Mouse (Mus musculus) limb, embryonic 13.5 days (tissue): ENCODE results near the gene Ncs1. TPM values are rescaled to one million over a fixed set of nuclear protein-coding genes. Genes with fewer than 3 reads are reported as not detected.

Experiments
- ATAC-seq: fragments of 200-750 bp; cut with Nextera tagmentation; 2 replicates; pipeline ENCODE4 v1.8.0; 2017; ENCODE audit warnings: low read depth, moderate number of reproducible peaks, moderate TSS enrichment; ENCODE audit not compliant: low FRiP score
- H3K27ac ChIP-seq: fragments of 300-500 bp; sonication (generic); 2 replicates; pipeline ENCODE4 v1.5.1; 2015; ENCODE audit warnings: inconsistent platforms, mild to moderate bottlenecking, moderate library complexity
- H3K27me3 ChIP-seq: fragments of 300-500 bp; sonication (generic); 2 replicates; pipeline ENCODE4 v1.6.1; 2015; ENCODE audit warnings: mild to moderate bottlenecking, inconsistent platforms
- H3K36me3 ChIP-seq: fragments of 300-500 bp; sonication (generic); 2 replicates; pipeline ENCODE4 v1.6.1; 2015; ENCODE audit warnings: inconsistent platforms, mild to moderate bottlenecking, moderate library complexity
- H3K4me1 ChIP-seq: fragments of 300-500 bp; sonication (generic); 2 replicates; pipeline ENCODE4 v1.6.1; 2015; ENCODE audit warnings: inconsistent platforms
- H3K4me2 ChIP-seq: fragments of 300-500 bp; sonication (generic); replicated peaks from 2 replicates; pipeline ENCODE4 v1.6.1; 2015; ENCODE audit warnings: inconsistent platforms, mild to moderate bottlenecking, moderate library complexity
- H3K4me3 ChIP-seq: fragments of 300-500 bp; sonication (generic); 2 replicates; pipeline ENCODE4 v1.5.1; 2015; ENCODE audit warnings: moderate library complexity, mild to moderate bottlenecking, inconsistent platforms
- H3K9ac ChIP-seq: fragments of 300-500 bp; sonication (generic); 2 replicates; pipeline ENCODE4 v1.6.1; 2015; ENCODE audit warnings: mild to moderate bottlenecking, inconsistent platforms
- H3K9me3 ChIP-seq: fragments of 300-500 bp; sonication (generic); 2 replicates; pipeline ENCODE4 v1.6.1; 2016; ENCODE audit warnings: inconsistent platforms
- WGBS: fragments of 180-500 bp; shearing (Covaris S2); methylation state at CpG from one replicate; pipeline ENCODE4 v1.1.7; 2015; 5-methylcytosine and 5-hydroxymethylcytosine counted together
- polyA plus RNA-seq: library from polyadenylated mRNA; unstranded; fragments of >200 nt; fragmentation: Nextera tagmentation; extraction: Ambion mirVana; gene quantifications from 2 replicates; pipeline ENCODE4 v1.2.1, GENCODE M21; 2015

Ncs1 gene
- 46.4 and 49.6 TPM in 2 replicates for polyA plus RNA-seq

GRCm38 (mm10) chr2:31245491-31246141 lies at the start of gene Ncs1:
Gene Ncs1, plus strand, starts transcription at chr2:31245823.
- under 1% methylated on average over 50 of the region's 89 CpGs for WGBS
- Histone ChIP-seq H3K4me1 (peaks cover 40% of the 10 kb centered on the region), H3K9ac (peak within 1 kb of the TSS; percentile 93)

GRCm38 (mm10) chr2:31198621-31199020 lies 47.0 kb upstream of the Ncs1 start:
- Histone ChIP-seq H3K27ac (no peak overlapping the region), H3K4me1 (peaks cover 9% of the 10 kb centered on the region; the same call in 1 of the 2 replicates), H3K36me3 (peaks cover 70% of the 10 kb centered on the region)

More at GRCm38 (mm10) chr2:31245491-31246141, at the start of gene Ncs1:
- peaks cover 14% of the 10 kb centered on the region; the same call in 1 of the 2 replicates for H3K27me3 ChIP-seq
- peaks cover 12% of the 10 kb centered on the region; the same call in 1 of the 2 replicates for H3K36me3 ChIP-seq
- H3K27ac ChIP-seq: peak within 1 kb of the TSS; percentile 72; the same call in 1 of the 2 replicates
- no peaks in the 10 kb centered on the region for H3K9me3 ChIP-seq
- peak within 1 kb of the TSS; percentile 96 for H3K4me2 ChIP-seq
- H3K4me3 ChIP-seq: peak within 1 kb of the TSS; percentile 92
- peak; percentile 89 for ATAC-seq

GRCm38 (mm10) chr2:31200051-31200450 lies 45.6 kb upstream of the Ncs1 start:
- 98% methylated on average over 2 of the region's 2 CpGs for WGBS
- H3K9me3 ChIP-seq: no peaks in the 10 kb centered on the region
- H3K9ac ChIP-seq: no peak overlapping the region
- H3K36me3 ChIP-seq: peaks cover 71% of the 10 kb centered on the region
- no peak for ATAC-seq
- no peak overlapping the region for H3K27ac ChIP-seq
- H3K4me3 ChIP-seq: no peak overlapping the region
- peaks cover 9% of the 10 kb centered on the region; the same call in 1 of the 2 replicates for H3K4me1 ChIP-seq
- H3K4me2 ChIP-seq: no peak overlapping the region
- no peaks in the 10 kb centered on the region for H3K27me3 ChIP-seq

More at GRCm38 (mm10) chr2:31198621-31199020, 47.0 kb upstream of the Ncs1 start:
- Histone ChIP-seq H3K9ac (no peak overlapping the region), H3K4me3 (no peak overlapping the region), H3K9me3 (no peaks in the 10 kb centered on the region), H3K4me2 (no peak overlapping the region), H3K27me3 (no peaks in the 10 kb centered on the region)
- 95% methylated on average over 4 of the region's 4 CpGs for WGBS
- no peak for ATAC-seq

GRCm38 (mm10) chr2:31201851-31202250 lies 43.8 kb upstream of the Ncs1 start:
- peaks cover 69% of the 10 kb centered on the region for H3K36me3 ChIP-seq
- no peaks in the 10 kb centered on the region for H3K9me3 ChIP-seq
- peaks cover 9% of the 10 kb centered on the region; the same call in 1 of the 2 replicates for H3K4me1 ChIP-seq
- no peaks in the 10 kb centered on the region for H3K27me3 ChIP-seq
- no peak for ATAC-seq
- no peak overlapping the region for H3K4me2 ChIP-seq
- H3K27ac ChIP-seq: no peak overlapping the region
- no peak overlapping the region for H3K9ac ChIP-seq
- H3K4me3 ChIP-seq: no peak overlapping the region
- 69% methylated on average over 7 of the region's 7 CpGs for WGBS

GRCm38 (mm10) chr2:31202357-31202756 lies 43.3 kb upstream of the Ncs1 start:
- H3K4me3 ChIP-seq: no peak overlapping the region
- H3K36me3 ChIP-seq: peaks cover 64% of the 10 kb centered on the region
- H3K27me3 ChIP-seq: no peaks in the 10 kb centered on the region
- H3K9ac ChIP-seq: no peak overlapping the region
- 8% methylated on average over 3 of the region's 3 CpGs for WGBS
- H3K4me2 ChIP-seq: no peak overlapping the region
- no peak for ATAC-seq
- peaks cover 9% of the 10 kb centered on the region; the same call in 1 of the 2 replicates for H3K4me1 ChIP-seq
- H3K9me3 ChIP-seq: no peaks in the 10 kb centered on the region
- H3K27ac ChIP-seq: no peak overlapping the region

- Histone ChIP-seq H3K27me3 (no peaks in the 10 kb centered on the region), H3K36me3 (peaks cover 63% of the 10 kb centered on the region), H3K27ac (no peak overlapping the region), H3K4me2 (no peak overlapping the region), H3K4me1 (peaks cover 9% of the 10 kb centered on the region; the same call in 1 of the 2 replicates), H3K4me3 (no peak overlapping the region), H3K9me3 (no peaks in the 10 kb centered on the region), H3K9ac (no peak overlapping the region)
- no peak for ATAC-seq
- 78% methylated on average over 4 of the region's 4 CpGs for WGBS
Observed at GRCm38 (mm10) chr2:31202956-31203355, 42.7 kb upstream of the Ncs1 start.

GRCm38 (mm10) chr2:31204677-31205076 lies 40.9 kb upstream of the Ncs1 start:
- no peak overlapping the region for H3K4me3 ChIP-seq

GRCm38 (mm10) chr2:31206211-31206610 lies 39.4 kb upstream of the Ncs1 start:
- no peak for ATAC-seq

More at GRCm38 (mm10) chr2:31204677-31205076, 40.9 kb upstream of the Ncs1 start:
- no peak overlapping the region for H3K9ac ChIP-seq
- H3K27me3 ChIP-seq: no peaks in the 10 kb centered on the region
- 73% methylated on average over 5 of the region's 5 CpGs for WGBS
- no peak overlapping the region for H3K27ac ChIP-seq
- ATAC-seq: no peak
- H3K36me3 ChIP-seq: peaks cover 65% of the 10 kb centered on the region
- H3K4me1 ChIP-seq: peaks cover 9% of the 10 kb centered on the region; the same call in 1 of the 2 replicates
- no peak overlapping the region for H3K4me2 ChIP-seq
- no peaks in the 10 kb centered on the region for H3K9me3 ChIP-seq

GRCm38 (mm10) chr2:31206882-31207281 lies 38.7 kb upstream of the Ncs1 start:
- Histone ChIP-seq H3K27me3 (no peaks in the 10 kb centered on the region), H3K27ac (no peak overlapping the region), H3K4me1 (peaks cover 9% of the 10 kb centered on the region; the same call in 1 of the 2 replicates), H3K9ac (no peak overlapping the region), H3K9me3 (no peaks in the 10 kb centered on the region), H3K36me3 (peaks cover 72% of the 10 kb centered on the region), H3K4me3 (no peak overlapping the region), H3K4me2 (no peak overlapping the region)
- no peak for ATAC-seq
- WGBS: 22% methylated on average over 8 of the region's 8 CpGs

More at GRCm38 (mm10) chr2:31206211-31206610, 39.4 kb upstream of the Ncs1 start:
- Histone ChIP-seq H3K9ac (no peak overlapping the region), H3K9me3 (no peaks in the 10 kb centered on the region), H3K4me2 (no peak overlapping the region), H3K36me3 (peaks cover 68% of the 10 kb centered on the region), H3K4me1 (peaks cover 9% of the 10 kb centered on the region; the same call in 1 of the 2 replicates), H3K27me3 (no peaks in the 10 kb centered on the region), H3K27ac (no peak overlapping the region), H3K4me3 (no peak overlapping the region)
- WGBS: 66% methylated on average over 4 of the region's 4 CpGs

GRCm38 (mm10) chr2:31208544-31209142 lies 37.0 kb upstream of the Ncs1 start:
- Histone ChIP-seq H3K4me2 (no peak overlapping the region), H3K27ac (no peak overlapping the region), H3K9ac (no peak overlapping the region), H3K9me3 (no peaks in the 10 kb centered on the region), H3K36me3 (peaks cover 84% of the 10 kb centered on the region), H3K27me3 (no peaks in the 10 kb centered on the region), H3K4me1 (no peaks in the 10 kb centered on the region), H3K4me3 (no peak overlapping the region)
- ATAC-seq: no peak
- WGBS: 92% methylated on average over 13 of the region's 13 CpGs

- no peak for ATAC-seq
- Histone ChIP-seq H3K4me1 (no peaks in the 10 kb centered on the region), H3K27ac (no peak overlapping the region), H3K27me3 (no peaks in the 10 kb centered on the region), H3K4me3 (no peak overlapping the region), H3K4me2 (no peak overlapping the region), H3K36me3 (peaks cover 87% of the 10 kb centered on the region), H3K9me3 (no peaks in the 10 kb centered on the region), H3K9ac (no peak overlapping the region)
- WGBS: 88% methylated on average over 4 of the region's 4 CpGs
Observed at GRCm38 (mm10) chr2:31209525-31209924, 36.1 kb upstream of the Ncs1 start.

GRCm38 (mm10) chr2:31210144-31210847 lies 35.3 kb upstream of the Ncs1 start:
- Histone ChIP-seq H3K4me2 (no peak overlapping the region), H3K9ac (no peak overlapping the region), H3K9me3 (no peaks in the 10 kb centered on the region), H3K4me3 (no peak overlapping the region), H3K36me3 (peaks cover 88% of the 10 kb centered on the region), H3K27ac (no peak overlapping the region), H3K4me1 (no peaks in the 10 kb centered on the region), H3K27me3 (no peaks in the 10 kb centered on the region)
- ATAC-seq: no peak
- WGBS: 79% methylated on average over 11 of the region's 11 CpGs
